Mouse (Mus musculus) CH12.LX (cell line): ENCODE data around the gene Vrtn. TPM values are rescaled to one million over a fixed set of nuclear protein-coding genes. Genes with fewer than 3 reads are reported as not detected.

Source experiments
- DNase-seq: peaks from one replicate; pipeline ENCODE4 v3.0.0-alpha.2; 2013; ENCODE audit errors: extremely low read depth
- H3K27ac ChIP-seq: 2 replicates; pipeline ENCODE4 v1.5.1; 2012; ENCODE audit warnings: low read depth, mild to moderate bottlenecking, control low read depth, moderate library complexity; ENCODE audit not compliant: insufficient read depth
- H3K27me3 ChIP-seq: replicated peaks from 2 replicates; pipeline ENCODE3; 2012; ENCODE audit warnings: inconsistent platforms
- H3K36me3 ChIP-seq, 2 experiments: replicated peaks in 1 of 2; 2 replicates each; pipeline versions ENCODE3 to v1.6.1; 2012; ENCODE audit warnings: inconsistent platforms in 1 of 2, low read length in 1 of 2, mild to moderate bottlenecking in 1 of 2, mixed read lengths in 1 of 2, moderate library complexity in 1 of 2; ENCODE audit not compliant: control insufficient read depth in 1 of 2, insufficient read depth in 1 of 2
- H3K4me1 ChIP-seq, 2 experiments: 2 replicates each; pipeline ENCODE4 v1.6.1; 2012; ENCODE audit warnings: inconsistent platforms in 1 of 2, moderate library complexity in 1 of 2; ENCODE audit not compliant: insufficient read depth in 2 of 2, control insufficient read depth in 1 of 2
- H3K4me2 ChIP-seq: 2 replicates; pipeline ENCODE4 v1.6.1; 2012; ENCODE audit warnings: low read depth, mild to moderate bottlenecking, control low read depth; ENCODE audit not compliant: poor library complexity, insufficient read depth, severe bottlenecking
- H3K4me3 ChIP-seq, 3 experiments: fragments of 150-350 bp in 1 of 3; sonication (generic) in 1 of 3; replicated peaks in 1 of 3; 2 replicates each; pipeline versions ENCODE3 to v1.5.1; 2011 to 2012; ENCODE audit warnings: low read depth in 2 of 3, low read length in 2 of 3, mild to moderate bottlenecking in 2 of 3, moderate library complexity in 2 of 3, control low read depth in 1 of 3, improper control_type of control experiment in 1 of 3, inconsistent platforms in 1 of 3, mixed read lengths in 1 of 3; ENCODE audit not compliant: poor library complexity in 1 of 3
- H3K79me2 ChIP-seq: replicated peaks from 2 replicates; pipeline ENCODE4 v1.6.1; 2012; ENCODE audit warnings: mild to moderate bottlenecking, moderate library complexity; ENCODE audit not compliant: control insufficient read depth, poor library complexity, insufficient read depth, severe bottlenecking; ENCODE audit errors: extremely low read depth
- H3K9ac ChIP-seq: 2 replicates; pipeline ENCODE4 v1.6.1; 2012; ENCODE audit warnings: low read depth, mild to moderate bottlenecking, control low read depth, moderate library complexity; ENCODE audit not compliant: insufficient read depth
- H3K9me3 ChIP-seq: replicated peaks from 2 replicates; pipeline ENCODE3; 2012; ENCODE audit warnings: low read length, inconsistent platforms, mixed read lengths
- BHLHE40 ChIP-seq: IDR thresholded peaks from 2 replicates; pipeline ENCODE4 v1.6.1; 2011; ENCODE audit warnings: mild to moderate bottlenecking, low read depth, low read length, improper control_type of control experiment
- CTCF ChIP-seq, 2 experiments: IDR thresholded peaks in 1 of 2; conservative IDR thresholded peaks in 1 of 2; 2 replicates each; pipeline ENCODE4 v1.5.1; 2011 to 2012; ENCODE audit warnings: low read depth in 2 of 2, low read length in 2 of 2, improper control_type of control experiment in 1 of 2, inconsistent platforms in 1 of 2, mild to moderate bottlenecking in 1 of 2, moderate library complexity in 1 of 2
- E2F4 ChIP-seq: IDR thresholded peaks from 2 replicates; pipeline ENCODE4 v1.6.1; 2011; ENCODE audit warnings: low read depth, low read length, improper control_type of control experiment; ENCODE audit not compliant: insufficient replicate concordance
- ELF1 ChIP-seq: IDR thresholded peaks from 2 replicates; pipeline ENCODE4 v1.6.1; 2014; ENCODE audit warnings: low read depth, mild to moderate bottlenecking, inconsistent platforms, low read length, improper control_type of control experiment
- GABPA ChIP-seq: IDR thresholded peaks from 2 replicates; pipeline ENCODE4 v1.6.1; 2012; ENCODE audit warnings: low read depth, low read length, improper control_type of control experiment, inconsistent platforms; ENCODE audit not compliant: insufficient replicate concordance
- HCFC1 ChIP-seq: IDR thresholded peaks from 2 replicates; pipeline ENCODE4 v1.6.1; 2012; ENCODE audit warnings: low read depth, mild to moderate bottlenecking, inconsistent platforms, low read length, improper control_type of control experiment
- IRF4 ChIP-seq: IDR thresholded peaks from 2 replicates; pipeline ENCODE4 v1.6.1; 2014; ENCODE audit warnings: low read depth, mild to moderate bottlenecking, inconsistent platforms, low read length, improper control_type of control experiment
- JUND ChIP-seq: conservative IDR thresholded peaks from 2 replicates; pipeline ENCODE4 v1.6.1; 2011; ENCODE audit warnings: low read depth, low read length, improper control_type of control experiment
- KAT2A ChIP-seq: IDR thresholded peaks from 2 replicates; pipeline ENCODE4 v1.6.1; 2012; ENCODE audit warnings: low read length, improper control_type of control experiment, inconsistent platforms; ENCODE audit not compliant: insufficient replicate concordance
- MAFK ChIP-seq: IDR thresholded peaks from 2 replicates; pipeline ENCODE4 v1.6.1; 2011; ENCODE audit warnings: low read length, improper control_type of control experiment; ENCODE audit not compliant: insufficient replicate concordance
- MAX ChIP-seq: IDR thresholded peaks from 2 replicates; pipeline ENCODE4 v1.6.1; 2011; ENCODE audit warnings: low read length, improper control_type of control experiment
- MAZ ChIP-seq: IDR thresholded peaks from 2 replicates; pipeline ENCODE4 v1.6.1; 2012; ENCODE audit warnings: low read depth, mild to moderate bottlenecking, inconsistent platforms, low read length, improper control_type of control experiment, moderate library complexity
- MEF2A ChIP-seq: IDR thresholded peaks from 2 replicates; pipeline ENCODE4 v1.6.1; 2014; ENCODE audit warnings: low read depth, mild to moderate bottlenecking, inconsistent platforms, low read length, improper control_type of control experiment, borderline replicate concordance
- MYC ChIP-seq: IDR thresholded peaks from 2 replicates; pipeline ENCODE4 v1.6.1; 2011; ENCODE audit warnings: low read depth, mild to moderate bottlenecking, improper control_type of control experiment, low read length
- NELFE ChIP-seq: IDR thresholded peaks from 2 replicates; pipeline ENCODE4 v1.6.1; 2011; ENCODE audit warnings: low read depth, low read length, improper control_type of control experiment
- NRF1 ChIP-seq: IDR thresholded peaks from 2 replicates; pipeline ENCODE4 v1.6.1; 2014; ENCODE audit warnings: low read depth, mild to moderate bottlenecking, inconsistent platforms, low read length, improper control_type of control experiment, moderate library complexity
- POLR2A ChIP-seq: IDR thresholded peaks from 2 replicates; pipeline ENCODE4 v1.6.1; 2011; ENCODE audit warnings: low read depth, mild to moderate bottlenecking, improper control_type of control experiment, low read length
- POLR2AphosphoS2 ChIP-seq: IDR thresholded peaks from 2 replicates; pipeline ENCODE4 v1.6.1; 2011; ENCODE audit warnings: low read depth, low read length, improper control_type of control experiment
- SIN3A ChIP-seq: IDR thresholded peaks from 2 replicates; pipeline ENCODE4 v1.6.1; 2012; ENCODE audit warnings: low read length, improper control_type of control experiment, inconsistent platforms
- TBP ChIP-seq: conservative IDR thresholded peaks from 2 replicates; pipeline ENCODE4 v1.6.1; 2011; ENCODE audit warnings: low read depth, low read length, improper control_type of control experiment
- TCF12 ChIP-seq: IDR thresholded peaks from 2 replicates; pipeline ENCODE4 v1.6.1; 2014; ENCODE audit warnings: low read depth, mild to moderate bottlenecking, inconsistent platforms, low read length, improper control_type of control experiment
- USF1 ChIP-seq: IDR thresholded peaks from 2 replicates; pipeline ENCODE4 v1.6.1; 2014; ENCODE audit warnings: low read depth, mild to moderate bottlenecking, inconsistent platforms, low read length, improper control_type of control experiment
- ZC3H11A ChIP-seq: IDR thresholded peaks from 2 replicates; pipeline ENCODE4 v1.6.1; 2012; ENCODE audit warnings: low read depth, mild to moderate bottlenecking, inconsistent platforms, low read length, improper control_type of control experiment
- ZMIZ1 ChIP-seq: IDR thresholded peaks from 2 replicates; pipeline ENCODE4 v1.6.1; 2012; ENCODE audit warnings: low read depth, mild to moderate bottlenecking, inconsistent platforms, low read length, improper control_type of control experiment
- ZNF384 ChIP-seq: IDR thresholded peaks from 2 replicates; pipeline ENCODE4 v1.6.1; 2012; ENCODE audit warnings: low read depth, low read length, improper control_type of control experiment, inconsistent platforms
- dilution Hi-C: fragments of 300-500 bp; cut with MboI; formaldehyde crosslinking; loops from 2 replicates; pipeline ENCODE4 v1.14.3; 2020; ENCODE audit warnings: low sequenced_read_pairs; ENCODE audit not compliant: extremely low pct_unique_long_range_greater_than_20kb, extremely low pct_ligation_motif_present
- in situ Hi-C: fragments of 300-500 bp; cut with MboI; formaldehyde crosslinking; loops from 3 replicates; pipeline ENCODE4 v1.14.3; 2019; ENCODE audit warnings: low sequenced_read_pairs, low pct_ligation_motif_present, low pct_unique_long_range_greater_than_20kb, mixed read lengths
- polyA plus RNA-seq: library from polyadenylated mRNA; unstranded; fragments of >175 nt; gene quantifications from 2 replicates; pipeline ENCODE4 v1.2.1, GENCODE M21; 2012; ENCODE audit warnings: low read depth; ENCODE audit not compliant: insufficient read length
- total RNA-seq, 2 experiments: library from RNA; depleted of rRNA; stranded (reverse); fragments of 300-350 nt in 1 of 2; fragments of >200 nt in 1 of 2; gene quantifications; 2 replicates each; pipeline ENCODE4 v1.2.3; 2012 to 2014

Gene Vrtn
- total and polyA plus RNA-seq, 3 experiments = not detected

- peaks cover 14 to 38% of the 10 kb centered on the region in 2 experiments for H3K4me1 ChIP-seq
- 0 out of 2 replicates have a peak within 1 kb of the TSS, but pooled peaks have one; percentile 32 for H3K27ac ChIP-seq
- in situ Hi-C loops = no loop called here
- no peaks in the 10 kb centered on the region for H3K9me3 ChIP-seq
- H3K27me3 ChIP-seq = no peaks in the 10 kb centered on the region
- H3K4me3 ChIP-seq = peak within 1 kb of the TSS; percentile 83 to 100 (median 92)
- H3K9ac ChIP-seq = peak within 1 kb of the TSS; percentile 96
- no peaks in the 10 kb centered on the region for H3K79me2 ChIP-seq
- H3K4me2 ChIP-seq = peak within 1 kb of the TSS; percentile 87
- dilution Hi-C loops = no loop called here
- DNase-seq = peak; percentile 93
- 0 out of 2 replicates have a peak, but pooled peaks have one; percentile 47 for TF ChIP-seq POLR2AphosphoS2
- peak; percentile 90 for TF ChIP-seq HCFC1
- no peak for TF ChIP-seq USF1
- peak; percentile 91 for TF ChIP-seq SIN3A
- TF ChIP-seq ZMIZ1 = peak; percentile 89
- TF ChIP-seq POLR2A = peak; percentile 94
- peak; percentile 100 for TF ChIP-seq ELF1
- peak; percentile 92 for TF ChIP-seq MAZ
- TF ChIP-seq BHLHE40 = no peak
- 0 out of 2 replicates have a peak, but pooled peaks have one; percentile 5 for TF ChIP-seq MYC
- TF ChIP-seq E2F4 = no peak
- TF ChIP-seq ZNF384 = 0 out of 2 replicates have a peak, but pooled peaks have one; percentile 17
- no peak for TF ChIP-seq ZC3H11A
- TF ChIP-seq TCF12 = peak; percentile 81
- TF ChIP-seq JUND = no peak
- peak; percentile 71; the same call in 1 of the 2 replicates for TF ChIP-seq KAT2A
- peak in 1 of 2 experiments; percentile 69; a peak in 2 of 4 replicates for TF ChIP-seq CTCF (conservative IDR thresholded peaks at IDR 0.05 in 1 of 2, IDR thresholded peaks at IDR 0.05 in 1 of 2; ENCODE audit: low read depth in 2 of 2, low read length in 2 of 2)
- TF ChIP-seq NRF1 = 0 out of 2 replicates have a peak, but pooled peaks have one; percentile 24
- TF ChIP-seq MAFK = no peak
- peak; percentile 73; the same call in 1 of the 2 replicates for TF ChIP-seq MEF2A
- TF ChIP-seq GABPA = peak; percentile 55
- TF ChIP-seq IRF4 = peak; percentile 72
- TF ChIP-seq MAX = peak; percentile 22; the same call in 1 of the 2 replicates
- TF ChIP-seq NELFE = peak; percentile 58; the same call in 1 of the 2 replicates
- TF ChIP-seq TBP = peak; percentile 88
- H3K36me3 ChIP-seq = peaks cover 5 to 26% of the 10 kb centered on the region in 2 experiments
Observed at GRCm38 (mm10) chr12:84616977-84617630, 23.7 kb upstream of the Vrtn start, which contains the start of gene Abcd4. Abcd4 (minus strand) TSS chr12:84617413.
